Mouse (Mus musculus) limb, embryonic 12.5 days (tissue): Measurements from ENCODE around the gene Anapc5. TPM values are rescaled to one million over a fixed set of nuclear protein-coding genes. Genes with fewer than 3 reads are reported as not detected.

Experiments
- ATAC-seq: fragments of 200-750 bp; cut with Nextera tagmentation; 2 replicates; pipeline ENCODE4 v1.8.0; 2017; ENCODE audit warnings: low read depth, moderate TSS enrichment; ENCODE audit not compliant: insufficient number of reproducible peaks, insufficient read depth, low FRiP score, low TSS enrichment
- H3K27ac ChIP-seq: fragments of 300-500 bp; sonication (generic); 2 replicates; pipeline ENCODE4 v1.5.1; 2016; ENCODE audit warnings: mild to moderate bottlenecking, moderate library complexity
- H3K27me3 ChIP-seq: fragments of 300-500 bp; sonication (generic); 2 replicates; pipeline ENCODE4 v1.6.1; 2016; ENCODE audit warnings: mild to moderate bottlenecking, moderate library complexity
- H3K36me3 ChIP-seq: fragments of 300-500 bp; sonication (generic); 2 replicates; pipeline ENCODE4 v1.6.1; 2016; ENCODE audit warnings: mild to moderate bottlenecking, moderate library complexity
- H3K4me1 ChIP-seq: fragments of 300-500 bp; sonication (generic); replicated peaks from 2 replicates; pipeline ENCODE4 v1.6.1; 2016
- H3K4me2 ChIP-seq: fragments of 300-500 bp; sonication (generic); 2 replicates; pipeline ENCODE4 v1.6.1; 2016; ENCODE audit warnings: mild to moderate bottlenecking, moderate library complexity
- H3K4me3 ChIP-seq: fragments of 300-500 bp; sonication (generic); replicated peaks from 2 replicates; pipeline ENCODE4 v1.5.1; 2016; ENCODE audit warnings: mild to moderate bottlenecking
- H3K9ac ChIP-seq: fragments of 300-500 bp; sonication (generic); replicated peaks from 2 replicates; pipeline ENCODE4 v1.6.1; 2016; ENCODE audit warnings: mild to moderate bottlenecking, moderate library complexity
- H3K9me3 ChIP-seq: fragments of 300-500 bp; sonication (generic); 2 replicates; pipeline ENCODE4 v1.6.1; 2016; ENCODE audit warnings: mild to moderate bottlenecking, moderate library complexity
- WGBS: fragments of 180-500 bp; shearing (Covaris S2); methylation state at CpG from one replicate; pipeline ENCODE4 v1.1.7; 2016; 5-methylcytosine and 5-hydroxymethylcytosine counted together
- polyA plus RNA-seq: library from polyadenylated mRNA; unstranded; fragments of >200 nt; fragmentation: Nextera tagmentation; extraction: Ambion mirVana; gene quantifications from 2 replicates; pipeline ENCODE4 v1.2.1, GENCODE M21; 2016

Gene Anapc5
- polyA plus RNA-seq, 1 experiment from 2014 or later: 493 TPM

DNA sequence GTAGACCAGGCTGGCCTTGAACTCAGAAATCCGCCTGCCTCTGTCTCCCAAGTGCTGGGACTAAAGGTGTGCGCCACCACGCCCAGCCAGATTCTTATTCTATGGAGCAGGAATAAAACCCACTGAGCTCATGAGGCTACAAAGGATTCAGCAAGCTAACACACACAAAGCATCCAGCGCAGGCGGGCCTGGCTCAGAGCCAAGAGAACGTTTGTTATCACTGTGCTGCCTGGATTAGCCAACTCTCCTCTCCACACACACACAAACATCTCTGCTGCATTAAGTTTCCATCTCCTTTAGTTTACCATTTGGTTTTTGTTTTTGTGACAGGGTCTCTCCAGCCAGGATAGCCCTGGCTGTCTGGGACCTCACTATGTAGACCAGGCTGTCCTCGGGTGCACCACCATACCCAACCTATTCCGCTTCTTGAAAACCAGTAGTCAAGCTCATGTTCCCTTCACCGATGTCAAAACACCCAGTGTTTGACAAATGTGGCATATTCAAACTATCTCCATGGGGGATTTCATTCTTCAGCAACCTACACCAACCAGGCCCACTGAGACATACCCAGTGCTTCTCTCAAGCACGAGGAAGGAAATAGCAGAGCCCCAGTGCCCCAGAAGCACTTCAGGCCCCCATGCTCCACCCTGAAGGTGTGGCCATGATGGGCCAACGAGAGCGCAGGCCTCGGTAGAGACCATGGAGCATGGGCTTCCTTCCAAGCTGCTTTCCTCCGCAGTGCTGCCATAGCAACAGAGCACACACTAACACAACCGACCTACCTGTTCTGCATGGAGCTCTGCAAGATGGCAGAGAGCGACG, 22.4 kb downstream of the Anapc5 start:
- Histone ChIP-seq H3K4me3 (no peak overlapping the region), H3K36me3 (peaks cover 97% of the 10 kb centered on the region), H3K27ac (no peak overlapping the region), H3K27me3 (no peaks in the 10 kb centered on the region), H3K9me3 (no peaks in the 10 kb centered on the region), H3K4me1 (no peaks in the 10 kb centered on the region), H3K4me2 (no peak overlapping the region), H3K9ac (no peak overlapping the region)
- 87% methylated on average over 17 of the region's 17 CpGs for WGBS
- ATAC-seq: no peak

DNA sequence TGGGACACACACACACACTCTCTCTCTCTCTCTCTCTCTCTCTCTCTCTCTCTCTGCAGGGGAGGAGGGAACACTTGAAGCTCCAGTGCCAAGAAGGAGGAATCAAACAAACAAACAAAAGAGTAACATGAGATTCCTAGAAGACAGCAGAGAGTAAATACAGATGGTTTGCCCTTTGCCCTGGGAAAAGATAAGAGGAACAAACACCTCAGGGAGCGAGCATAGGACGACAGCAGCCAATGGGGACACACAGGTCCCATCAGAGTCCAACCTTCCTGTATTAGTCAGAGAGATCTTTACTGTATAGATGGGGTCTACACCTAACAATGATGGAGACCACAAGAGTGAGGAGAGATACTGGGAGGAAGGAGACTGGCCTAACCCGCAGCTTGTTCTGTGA, 23.3 kb downstream of the Anapc5 start:
- no peaks in the 10 kb centered on the region for H3K27me3 ChIP-seq
- 94% methylated on average over 3 of the region's 3 CpGs for WGBS

DNA sequence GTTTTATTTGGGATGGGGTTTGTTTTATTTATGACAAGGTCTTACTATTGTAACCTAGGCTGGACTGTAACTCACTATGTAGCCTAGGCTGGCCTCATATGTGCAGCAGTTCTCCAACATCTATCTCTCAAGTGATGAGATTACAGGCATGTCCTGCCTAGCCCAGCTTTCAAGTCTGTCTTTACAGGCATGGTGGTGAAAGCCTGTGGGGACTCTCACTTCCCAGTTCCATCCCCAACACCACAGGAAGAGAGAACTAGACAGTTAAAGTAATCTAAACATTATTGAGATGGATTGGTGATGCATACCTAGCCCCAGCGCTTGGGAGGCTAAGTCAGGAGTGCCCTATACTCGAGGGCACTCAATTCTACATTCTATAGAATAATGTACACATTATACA, 32.4 kb downstream of the Anapc5 start:
- no peak for ATAC-seq
- 79% methylated on average over 2 of the region's 2 CpGs for WGBS

More for the DNA sequence above, 23.3 kb downstream of the Anapc5 start:
- no peak overlapping the region for H3K27ac ChIP-seq
- no peaks in the 10 kb centered on the region for H3K4me1 ChIP-seq
- ATAC-seq: no peak
- peaks cover 97% of the 10 kb centered on the region for H3K36me3 ChIP-seq
- no peaks in the 10 kb centered on the region for H3K9me3 ChIP-seq
- no peak overlapping the region for H3K4me3 ChIP-seq
- no peak overlapping the region for H3K9ac ChIP-seq
- no peak overlapping the region for H3K4me2 ChIP-seq

DNA sequence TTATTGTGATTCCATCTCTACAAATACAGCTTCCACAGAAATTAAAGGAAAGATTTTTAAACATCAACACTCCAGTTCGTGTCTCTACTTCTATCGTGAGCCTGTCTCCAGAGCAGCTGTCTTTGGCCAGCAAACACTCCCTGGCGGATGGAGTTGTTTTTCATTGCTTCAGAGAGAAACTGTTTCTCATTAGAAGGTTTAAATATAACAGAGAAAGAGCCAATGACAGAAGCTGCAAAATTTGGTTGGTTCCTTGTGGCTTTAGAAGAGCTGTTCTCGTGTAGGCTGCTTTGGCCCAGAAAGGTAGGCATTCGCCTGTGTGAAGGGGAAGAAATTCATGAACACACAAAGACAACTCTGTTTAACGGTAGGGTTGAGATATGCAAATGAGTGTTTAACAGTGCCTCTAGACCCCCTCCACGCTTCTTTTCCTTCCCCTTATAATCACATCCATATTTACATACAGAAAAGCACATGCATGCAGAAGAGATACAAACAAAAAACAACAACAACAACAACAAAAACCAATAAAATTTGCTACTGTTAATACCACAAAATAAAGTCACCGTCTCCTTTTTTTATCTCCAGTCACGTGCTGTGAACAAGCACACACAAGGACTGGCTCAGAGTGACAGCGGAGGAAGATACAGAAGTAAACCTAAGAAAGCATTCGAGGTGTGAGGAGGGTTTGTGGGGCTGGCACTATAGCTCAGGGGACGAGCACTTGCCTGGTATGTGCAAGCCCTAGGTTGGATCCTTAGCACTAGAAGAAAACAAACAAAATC, 34.9 kb downstream of the Anapc5 start:
- WGBS: 46% methylated on average over 12 of the region's 12 CpGs
- Histone ChIP-seq H3K9me3 (no peaks in the 10 kb centered on the region), H3K27ac (peak overlapping the region; percentile 64), H3K9ac (no peak overlapping the region), H3K4me1 (peaks cover 7% of the 10 kb centered on the region), H3K27me3 (no peaks in the 10 kb centered on the region), H3K36me3 (peaks cover 55% of the 10 kb centered on the region), H3K4me2 (no peak overlapping the region), H3K4me3 (no peak overlapping the region)
- ATAC-seq: no peak

More for the DNA sequence above, 32.4 kb downstream of the Anapc5 start:
- Histone ChIP-seq H3K9me3 (no peaks in the 10 kb centered on the region), H3K27ac (no peak overlapping the region), H3K27me3 (no peaks in the 10 kb centered on the region), H3K9ac (no peak overlapping the region), H3K4me3 (no peak overlapping the region), H3K36me3 (peaks cover 79% of the 10 kb centered on the region), H3K4me1 (peaks cover 7% of the 10 kb centered on the region), H3K4me2 (no peak overlapping the region)

DNA sequence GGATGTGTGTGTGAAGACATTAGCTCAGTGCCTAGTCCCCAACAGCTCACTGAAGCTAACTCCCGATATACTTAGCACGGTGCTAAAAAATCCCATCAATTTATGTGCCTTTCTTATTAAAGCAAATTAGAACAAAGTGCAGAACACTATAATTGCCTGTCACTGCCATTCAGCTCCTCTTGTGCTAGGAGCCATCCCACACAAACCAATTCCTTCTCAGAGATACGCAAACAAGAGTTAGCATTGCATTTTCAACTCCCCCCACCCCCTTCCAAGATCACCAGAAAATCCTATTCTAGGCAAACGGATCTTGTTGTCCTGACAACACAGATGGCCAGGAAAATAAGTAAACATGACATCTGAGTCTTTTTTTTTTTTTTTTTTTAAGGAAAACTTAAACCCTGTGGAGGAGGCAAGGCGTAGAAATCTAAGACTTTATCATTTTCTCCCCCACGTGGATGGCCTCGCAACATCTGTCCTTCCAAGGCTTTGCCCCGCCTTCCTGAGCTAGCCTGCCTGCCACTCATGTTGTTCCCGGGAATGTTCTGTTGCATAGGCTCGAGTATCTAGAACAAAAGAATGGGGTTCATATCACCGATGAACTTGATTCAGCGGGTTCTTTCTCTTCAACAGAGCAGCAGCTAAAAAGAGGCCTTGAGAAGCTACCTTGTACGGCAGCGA, 37.3 kb downstream of the Anapc5 start:
- Histone ChIP-seq H3K9ac (no peak overlapping the region), H3K4me1 (peaks cover 10% of the 10 kb centered on the region), H3K27ac (no peak overlapping the region), H3K4me2 (no peak overlapping the region), H3K36me3 (peaks cover 32% of the 10 kb centered on the region), H3K27me3 (no peaks in the 10 kb centered on the region), H3K4me3 (no peak overlapping the region), H3K9me3 (no peaks in the 10 kb centered on the region)
- WGBS: 63% methylated on average over 14 of the region's 14 CpGs
- ATAC-seq: no peak

DNA sequence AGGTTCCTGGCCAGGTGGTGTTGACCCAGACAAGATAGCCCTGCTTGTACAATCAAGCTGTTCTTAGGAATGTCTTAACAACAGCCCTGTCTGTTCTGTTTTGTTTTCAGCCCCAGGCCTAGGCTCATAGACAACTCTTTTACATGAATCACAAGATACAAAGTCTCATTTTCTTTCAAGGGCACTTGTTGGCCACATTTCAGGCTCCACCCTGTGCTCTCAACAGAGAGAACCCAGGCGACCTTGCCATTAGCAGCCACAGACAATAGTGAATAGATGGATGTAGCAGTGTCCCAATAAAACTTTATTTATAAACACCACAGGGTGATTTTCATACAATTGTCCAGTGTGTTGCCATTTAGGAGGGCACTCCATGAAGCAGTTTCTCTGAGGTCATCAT, 39.1 kb downstream of the Anapc5 start:
- Histone ChIP-seq H3K27me3 (no peaks in the 10 kb centered on the region), H3K4me1 (peaks cover 18% of the 10 kb centered on the region), H3K36me3 (peaks cover 15% of the 10 kb centered on the region), H3K9me3 (no peaks in the 10 kb centered on the region), H3K4me2 (no peak overlapping the region), H3K4me3 (no peak overlapping the region), H3K9ac (no peak overlapping the region), H3K27ac (no peak overlapping the region)
- ATAC-seq: no peak
- WGBS: 75% methylated on average over 1 of the region's 1 CpGs

DNA sequence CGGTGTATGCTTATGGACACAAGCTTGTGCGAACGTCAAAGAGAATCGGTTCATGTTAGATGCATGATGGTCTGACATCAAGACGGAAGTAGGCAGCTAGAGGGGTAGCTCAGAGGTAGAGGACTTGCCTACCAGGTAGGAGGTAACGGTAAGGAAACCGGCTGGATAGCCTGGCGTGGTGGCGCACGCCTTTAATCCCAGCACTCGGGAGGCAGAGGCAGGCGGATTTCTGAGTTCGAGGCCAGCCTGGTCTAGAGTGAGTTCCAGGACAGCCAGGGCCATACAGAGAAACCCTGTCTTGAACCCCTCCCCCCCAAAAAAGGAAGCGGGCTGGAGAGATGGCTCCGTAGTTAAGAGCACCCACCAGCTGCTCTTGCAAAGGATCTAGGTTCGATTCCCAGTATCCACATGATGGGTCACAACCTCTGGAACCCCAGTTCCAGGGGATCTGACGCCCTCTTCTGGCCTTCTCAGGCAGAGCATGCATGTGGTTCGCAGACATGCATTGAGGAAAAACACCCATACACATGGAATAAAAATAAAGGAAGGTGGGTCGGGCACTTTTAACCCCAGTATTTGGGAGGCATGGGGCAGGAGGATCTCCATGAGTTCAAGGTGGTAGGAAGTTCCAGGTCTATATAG, 40.2 kb downstream of the Anapc5 start:
- ATAC-seq: no peak
- no peak overlapping the region for H3K9ac ChIP-seq
- no peak overlapping the region for H3K4me2 ChIP-seq
- 88% methylated on average over 19 of the region's 19 CpGs for WGBS
- no peaks in the 10 kb centered on the region for H3K27me3 ChIP-seq
- no peak overlapping the region for H3K27ac ChIP-seq
- no peaks in the 10 kb centered on the region for H3K9me3 ChIP-seq
- peaks cover 11% of the 10 kb centered on the region for H3K4me1 ChIP-seq
- H3K4me3 ChIP-seq: no peak overlapping the region
- peaks cover 3% of the 10 kb centered on the region; the same call in 1 of the 2 replicates for H3K36me3 ChIP-seq

DNA sequence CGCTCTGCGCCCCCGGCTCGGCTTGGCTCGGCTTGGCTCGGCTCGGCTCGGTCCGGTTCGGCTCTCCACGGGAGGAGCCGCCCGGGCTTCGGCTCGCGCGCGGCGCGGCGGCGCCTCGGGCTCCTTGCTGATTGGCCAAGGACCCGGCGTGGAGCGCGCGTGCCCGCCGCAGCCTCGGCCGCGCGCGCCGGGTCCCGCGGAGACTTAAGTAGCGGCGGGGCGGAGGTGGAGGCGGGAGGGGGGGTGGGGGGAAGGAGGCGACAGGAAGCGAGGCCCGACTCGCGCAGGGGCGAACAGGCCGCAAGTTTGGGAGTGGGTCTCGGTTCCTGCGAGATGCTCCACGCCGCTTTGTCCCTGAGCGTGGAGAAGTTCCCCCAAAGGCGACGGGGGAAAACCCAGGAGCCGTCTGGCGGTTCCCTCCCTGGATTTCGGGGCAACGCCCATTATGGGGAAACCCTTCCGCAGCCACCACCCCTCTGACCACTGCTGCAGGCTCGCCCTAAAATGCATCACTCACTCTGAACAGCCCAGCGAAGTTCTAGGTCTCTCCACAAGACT, 41.8 kb downstream of the Anapc5 start, which contains the start of gene Camkk2:
Gene Camkk2, minus strand, starts transcription at position 133 of the 558 bp plus-strand sequence.
- H3K9me3 ChIP-seq: no peaks in the 10 kb centered on the region
- peaks cover 11% of the 10 kb centered on the region for H3K4me1 ChIP-seq
- no peaks in the 10 kb centered on the region for H3K27me3 ChIP-seq
- H3K4me3 ChIP-seq: peak within 1 kb of the TSS; percentile 93
- H3K4me2 ChIP-seq: peak within 1 kb of the TSS; percentile 92
- peak; percentile 65 for ATAC-seq
- no peaks in the 10 kb centered on the region for H3K36me3 ChIP-seq
- peak within 1 kb of the TSS; percentile 91 for H3K9ac ChIP-seq
- peak within 1 kb of the TSS; percentile 84 for H3K27ac ChIP-seq
- WGBS: under 1% methylated on average over 61 of the region's 63 CpGs

DNA sequence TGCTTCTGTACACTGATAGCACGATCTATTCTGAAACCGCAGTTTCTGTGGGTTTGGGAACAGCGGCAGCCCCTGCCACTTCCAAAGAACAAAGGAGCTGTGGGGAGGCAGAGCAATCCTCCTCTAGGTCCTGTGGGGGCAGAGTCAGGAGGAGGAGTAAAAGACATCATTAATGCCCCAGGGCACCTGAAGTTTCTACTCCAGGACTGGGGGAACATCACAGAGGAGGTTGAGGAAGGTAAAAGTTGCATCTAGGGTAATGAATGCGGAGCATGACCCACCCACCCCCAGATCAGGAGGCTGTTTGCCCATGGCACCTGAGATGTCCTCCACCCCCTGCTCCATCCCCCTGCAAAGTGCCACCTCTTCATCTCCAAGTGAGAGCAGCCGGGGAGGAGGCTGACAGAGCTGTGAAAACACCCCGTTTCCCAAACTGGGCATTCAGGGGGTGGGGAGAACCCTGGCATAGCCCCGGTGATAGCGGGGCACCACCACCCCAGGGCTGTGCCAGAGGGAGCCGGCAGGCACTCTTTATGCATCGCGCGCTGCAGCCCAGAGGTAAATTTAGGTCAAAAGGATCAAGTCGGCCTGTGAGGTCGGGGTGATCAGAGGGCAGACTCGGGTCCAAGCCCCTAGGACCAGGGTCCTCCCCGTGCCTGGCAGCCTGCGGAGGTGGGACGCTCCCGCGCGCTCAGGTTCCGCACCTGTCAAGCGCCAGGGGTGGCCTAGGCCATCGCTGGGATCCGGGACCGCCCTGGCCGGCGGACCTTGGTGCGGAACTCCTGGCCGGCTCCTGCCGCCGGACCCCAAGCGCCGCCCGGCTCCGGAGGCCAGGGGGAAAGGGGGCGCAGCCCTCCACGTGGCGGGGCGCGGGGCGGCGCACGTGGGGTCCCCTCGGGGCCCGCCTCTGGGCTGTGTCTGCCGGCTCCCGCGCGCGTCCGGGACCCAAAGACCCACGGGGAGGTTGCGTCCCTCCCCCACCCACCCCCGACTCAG, 42.6 kb downstream of the Anapc5 start:
- Histone ChIP-seq H3K27me3 (no peaks in the 10 kb centered on the region), H3K9ac (peak overlapping the region; percentile 91), H3K4me2 (peak overlapping the region; percentile 92), H3K4me3 (peak overlapping the region; percentile 93), H3K36me3 (0 out of 2 replicates have a peak, but pooled peaks cover under 1% of the 10 kb centered on the region), H3K4me1 (peaks cover 11% of the 10 kb centered on the region), H3K9me3 (no peaks in the 10 kb centered on the region), H3K27ac (peak overlapping the region; percentile 84; the same call in 1 of the 2 replicates)
- 2% methylated on average over 55 of the region's 55 CpGs for WGBS
- ATAC-seq: peak; percentile 52
